Mouse (Mus musculus) leukemia stem cell, adult 10-12 weeks (primary cell): Measurements from ENCODE around the gene Pkn1. TPM values are rescaled to one million over a fixed set of nuclear protein-coding genes. Genes with fewer than 3 reads are reported as not detected.

Experiments
- polyA plus RNA-seq: library from polyadenylated mRNA; stranded (reverse); fragments of >175 nt; gene quantifications from 2 replicates; pipeline ENCODE4 v1.2.3, GENCODE M21; 2012; ENCODE audit warnings: low replicate concordance

Pkn1 gene
- polyA plus RNA-seq = 94.5 and 107 TPM in 2 replicates

DNA sequence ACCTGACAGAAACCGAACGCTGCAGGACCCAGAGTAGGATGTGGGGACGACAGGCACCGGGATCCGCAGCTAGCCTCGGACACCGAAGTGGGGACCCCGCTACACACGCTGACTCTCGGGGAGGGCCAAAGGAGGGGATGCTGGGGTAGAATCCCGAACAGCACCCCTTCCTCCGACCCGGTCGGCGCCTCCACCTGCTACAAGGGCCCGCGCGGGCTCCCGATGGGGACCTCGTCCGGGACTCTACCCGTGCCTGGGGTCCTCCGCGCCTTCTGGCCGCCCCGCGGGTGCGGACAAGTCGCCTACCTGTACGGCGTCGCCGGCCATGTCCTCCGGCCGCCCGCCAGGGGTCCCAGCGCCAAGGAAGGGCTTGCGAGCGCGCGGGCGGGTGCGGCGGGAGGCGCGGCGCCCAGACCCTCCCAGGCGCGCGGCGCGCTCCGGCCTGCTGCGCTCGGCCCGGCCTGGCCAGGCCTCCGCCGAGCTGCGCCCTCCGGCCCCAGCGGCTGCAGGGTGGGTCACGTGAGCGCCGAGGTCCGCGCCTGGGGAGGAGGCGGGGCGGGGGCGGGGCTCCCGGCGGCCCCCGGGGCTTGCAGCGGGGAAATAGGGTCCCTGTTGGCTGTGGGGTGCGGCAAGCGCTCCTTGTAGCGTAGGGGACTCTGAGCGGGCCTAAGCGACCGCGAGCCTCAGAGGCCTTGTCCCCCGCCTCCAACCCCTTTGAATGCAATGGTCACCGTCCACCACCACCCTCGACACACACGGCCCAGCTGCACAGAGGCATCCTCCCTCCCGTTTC, at the start of gene Pkn1:
Pkn1 (minus strand) TSS at position 519 of the 793 bp plus-strand sequence.

DNA sequence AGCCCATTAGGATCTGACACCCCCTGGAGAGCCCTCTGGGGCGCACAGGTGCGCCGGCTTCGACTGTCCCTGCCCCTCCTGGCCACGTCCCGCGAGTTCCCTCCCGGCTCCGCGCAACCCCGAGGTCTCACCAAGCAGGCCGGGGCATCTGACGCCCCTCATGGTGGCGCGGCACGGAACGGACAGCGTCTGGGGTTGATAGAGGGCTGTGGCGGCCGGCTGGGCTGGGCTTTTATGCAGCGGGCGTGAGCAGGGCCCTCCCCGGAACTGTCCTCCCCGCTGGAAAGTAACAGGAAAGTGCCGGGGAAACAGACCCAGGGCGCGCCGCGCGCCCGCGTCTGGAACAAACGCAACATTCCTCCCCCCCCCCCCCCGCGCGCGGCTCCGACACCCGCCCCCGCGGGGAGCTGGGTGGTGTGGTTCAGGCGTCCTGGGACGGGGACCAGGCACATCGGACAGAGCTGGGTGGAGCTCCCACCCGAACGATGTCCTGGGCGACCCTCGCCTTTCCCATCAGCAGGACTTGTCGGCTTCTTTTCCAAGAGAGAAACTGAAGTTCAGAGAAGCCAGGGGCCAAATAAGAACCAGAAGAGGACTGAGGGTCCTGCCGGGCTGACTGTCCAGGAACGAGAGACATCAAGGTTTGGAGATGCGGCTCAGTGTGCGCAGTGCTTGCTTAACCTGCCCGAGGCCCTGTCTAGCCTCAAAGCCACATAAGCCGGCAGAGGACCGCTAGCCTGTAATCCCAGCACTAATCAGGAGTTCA, 42.2 kb upstream of the Pkn1 start, which contains the start of gene Adgre5:
Adgre5 (minus strand) TSS at position 351 of the 766 bp plus-strand sequence.

DNA sequence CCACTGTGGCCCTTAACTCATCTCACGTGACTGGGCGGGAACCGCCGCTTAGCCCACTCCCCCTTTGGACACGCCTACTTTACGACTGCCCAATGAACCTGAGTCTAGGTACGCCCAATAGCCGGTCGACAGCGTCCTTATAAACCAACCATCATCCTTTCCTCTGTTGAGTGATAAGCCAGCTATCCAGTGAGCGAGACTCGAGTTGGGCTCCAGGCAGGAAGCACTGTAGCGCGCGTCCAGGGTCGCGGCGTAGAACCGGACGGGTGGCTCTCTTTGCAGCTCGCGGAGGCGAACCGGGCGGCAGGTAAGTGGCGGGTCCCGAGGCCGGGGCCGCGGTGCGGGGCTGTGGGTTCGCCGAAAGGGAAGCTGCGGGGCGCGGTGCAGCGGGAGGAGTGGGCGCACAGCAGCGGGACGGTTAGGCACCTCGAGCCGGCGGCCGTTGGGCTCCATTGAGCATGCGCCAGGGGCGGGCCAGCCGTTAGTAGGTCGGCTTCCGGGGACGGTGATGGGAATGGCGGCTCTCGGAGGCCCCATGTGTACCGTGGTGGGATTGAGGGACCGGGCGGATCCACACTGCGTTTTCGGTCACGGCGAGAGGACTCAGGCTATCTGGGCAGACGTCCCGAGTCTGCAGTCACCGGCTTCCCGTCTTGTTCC, 16.2 kb upstream of the Pkn1 start, which contains the start of gene Ddx39:
Ddx39 (plus strand) TSS at position 147 of the 660 bp plus-strand sequence.

DNA sequence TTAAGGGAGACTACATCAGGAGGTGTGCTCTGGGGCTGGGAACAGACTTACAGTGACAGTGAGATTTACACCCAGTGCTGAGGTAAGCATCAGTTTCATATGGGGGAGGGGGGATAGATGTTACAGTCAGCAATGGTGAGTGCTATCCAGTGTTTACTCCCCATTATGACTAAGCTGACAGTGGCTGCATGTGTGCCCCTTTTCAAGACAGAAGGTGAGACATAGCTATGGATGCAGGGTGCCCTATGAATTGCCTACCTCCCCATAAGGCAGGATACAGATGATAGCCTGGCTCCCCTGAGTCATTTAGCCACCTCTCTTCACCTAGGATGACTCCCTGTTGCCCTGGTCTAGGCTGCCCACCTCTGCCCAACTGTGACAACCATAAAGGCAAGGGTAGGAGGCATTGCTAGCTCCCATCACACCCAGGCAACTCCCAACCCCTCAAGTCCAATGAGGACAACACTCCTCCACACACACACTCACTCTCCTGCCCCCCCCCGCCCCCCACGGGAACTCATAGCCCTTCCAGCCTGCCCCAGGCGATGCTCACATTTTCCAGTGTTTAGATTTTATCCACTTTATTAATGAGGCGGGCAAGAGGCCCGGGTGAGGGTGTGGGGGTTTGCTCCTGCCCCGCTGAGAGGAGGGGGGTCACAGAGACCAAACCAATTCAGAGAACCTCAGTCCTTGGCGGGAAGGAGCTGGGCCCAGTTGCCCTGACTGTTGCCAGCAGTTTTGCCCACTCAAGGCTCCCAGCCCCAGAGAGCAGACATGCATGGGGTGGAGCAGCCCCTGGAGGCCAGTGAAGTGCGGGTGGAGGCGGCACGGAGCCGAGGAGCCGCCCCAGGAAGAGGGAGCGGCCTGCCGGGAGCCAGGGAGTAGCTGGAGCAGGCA, 32.8 kb downstream of the Pkn1 start, which contains the start of gene Ptger1:
Ptger1 (plus strand) TSS at position 710 of the 897 bp plus-strand sequence.

DNA sequence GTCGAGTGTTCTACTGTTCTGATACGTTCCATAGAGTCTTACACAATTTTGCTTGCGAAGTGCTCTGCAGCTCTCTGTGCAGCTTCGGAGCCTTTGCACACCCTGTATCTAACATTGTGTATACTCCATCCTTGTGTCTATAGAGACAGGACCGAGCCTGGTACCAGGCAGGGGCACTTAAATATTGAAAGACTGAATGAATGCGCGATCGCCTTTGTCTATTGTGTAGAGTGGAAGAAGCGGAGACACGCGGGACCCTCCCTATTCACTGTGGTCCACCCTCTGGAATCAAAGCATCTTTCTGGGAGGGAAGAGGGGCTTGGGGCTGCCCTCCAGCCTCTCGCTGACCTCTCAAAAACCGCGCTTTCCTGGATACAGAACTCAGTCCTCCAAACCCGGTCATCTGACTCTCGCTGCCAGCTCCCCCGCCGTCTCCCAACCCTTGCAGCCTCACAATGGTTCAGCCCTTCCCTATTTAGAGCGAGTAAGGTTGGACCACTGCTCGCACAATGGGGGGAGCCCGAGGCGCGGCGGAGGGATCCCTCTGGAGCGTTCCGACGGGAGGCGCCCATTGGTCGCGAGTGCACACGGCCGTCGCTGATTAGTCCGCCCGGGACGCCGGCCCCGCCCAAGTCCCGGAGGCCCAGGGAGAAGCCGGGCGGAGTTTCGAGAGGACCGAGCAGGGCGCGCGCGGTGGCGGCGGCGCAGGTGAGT, 46.8 kb downstream of the Pkn1 start, which contains the start of gene Gipc1:
Gipc1 (plus strand) TSS at position 648 of the 714 bp plus-strand sequence.

Other genes with a start within 250 kb of the Pkn1 start
- gene Scoc, start 240.8 kb downstream of the Pkn1 start, polyA plus RNA-seq = 1.8 and 2.7 TPM in 2 replicates
- not detected in 2 replicates for gene Olfr370, start 163.4 kb downstream of the Pkn1 start, polyA plus RNA-seq
- gene Ndufb7, start 132.5 kb downstream of the Pkn1 start, polyA plus RNA-seq = 70.9 and 152 TPM in 2 replicates
- 122 and 449 TPM in 2 replicates for gene Tecr, start 91.2 kb downstream of the Pkn1 start, polyA plus RNA-seq
- gene Dnajb1, start 91.0 kb downstream of the Pkn1 start, polyA plus RNA-seq = 63.7 and 72.2 TPM in 2 replicates
- 61.0 and 66.6 TPM in 2 replicates for gene Gipc1, start 46.5 kb downstream of the Pkn1 start, polyA plus RNA-seq
- 0.41 TPM in 1 of 2 replicates, not detected in the other for gene Ptger1, start 32.5 kb downstream of the Pkn1 start, polyA plus RNA-seq
- gene Ddx39, start 16.0 kb upstream of the Pkn1 start, polyA plus RNA-seq = 23.3 and 26.6 TPM in 2 replicates
- 52.4 and 93.7 TPM in 2 replicates for gene Adgre5, start 42.1 kb upstream of the Pkn1 start, polyA plus RNA-seq
- gene Adgrl1, start 200.9 kb upstream of the Pkn1 start, polyA plus RNA-seq = 5.1 and 10.6 TPM in 2 replicates